Mouse (Mus musculus) ES-E14 (cell line): ENCODE measurements around the gene E030030I06Rik. TPM values are rescaled to one million over a fixed set of nuclear protein-coding genes. Genes with fewer than 3 reads are reported as not detected.
"Not testable (repeated sequence)": the region's sequence is repeated elsewhere in the genome, so short reads cannot be mapped to it uniquely, and the experiment has no call there.

Experiments used
- DNase-seq: peaks from one replicate; pipeline ENCODE4 v3.0.0-alpha.2; 2013; ENCODE audit warnings: low read depth, low spot score
- H3K27ac ChIP-seq: 2 replicates; pipeline ENCODE4 v1.5.1; 2012; ENCODE audit warnings: low read depth, mild to moderate bottlenecking, low read length, moderate library complexity, mixed read lengths; ENCODE audit not compliant: poor library complexity, insufficient read depth, severe bottlenecking
- H3K36me3 ChIP-seq: 2 replicates; pipeline ENCODE4 v1.6.1; 2012; ENCODE audit warnings: mild to moderate bottlenecking, low read length, moderate library complexity, mixed read lengths; ENCODE audit not compliant: control insufficient read depth, poor library complexity, insufficient read depth, severe bottlenecking
- H3K4me1 ChIP-seq, 2 experiments: fragments of 150-350 bp in 1 of 2; sonication (generic) in 1 of 2; 2 replicates each; pipeline ENCODE4 v1.6.1; 2012; ENCODE audit warnings: low read length in 2 of 2, mild to moderate bottlenecking in 1 of 2, mixed read lengths in 1 of 2; ENCODE audit not compliant: control insufficient read depth in 2 of 2, insufficient read depth in 2 of 2, poor library complexity in 1 of 2
- H3K4me3 ChIP-seq, 2 experiments: fragments of 150-350 bp in 1 of 2; sonication (generic) in 1 of 2; 2 replicates each; pipeline ENCODE4 v1.5.1; 2012; ENCODE audit warnings: low read length in 2 of 2, low read depth in 1 of 2, mild to moderate bottlenecking in 1 of 2, mixed read lengths in 1 of 2; ENCODE audit not compliant: insufficient read depth in 1 of 2, poor library complexity in 1 of 2, severe bottlenecking in 1 of 2
- H3K9ac ChIP-seq: 2 replicates; pipeline ENCODE4 v1.6.1; 2012; ENCODE audit warnings: low read depth, mild to moderate bottlenecking, low read length, mixed read lengths; ENCODE audit not compliant: poor library complexity, insufficient read depth, severe bottlenecking
- H3K9me3 ChIP-seq: fragments of 150-350 bp; sonication (generic); 2 replicates; pipeline ENCODE4 v1.6.1; 2012; ENCODE audit warnings: low read depth, mild to moderate bottlenecking, low read length; ENCODE audit not compliant: control insufficient read depth, insufficient read depth
- CHD2 ChIP-seq: IDR thresholded peaks from 2 replicates; pipeline ENCODE4 v1.6.1; 2014; ENCODE audit warnings: mild to moderate bottlenecking, low read depth, low read length, inconsistent platforms
- HCFC1 ChIP-seq: IDR thresholded peaks from 2 replicates; pipeline ENCODE4 v1.6.1; 2012; ENCODE audit warnings: low read length, inconsistent platforms, borderline replicate concordance; ENCODE audit not compliant: insufficient read depth
- MAFK ChIP-seq: IDR thresholded peaks from 2 replicates; pipeline ENCODE4 v1.6.1; 2014; ENCODE audit warnings: mild to moderate bottlenecking, low read depth, low read length, inconsistent platforms; ENCODE audit not compliant: insufficient read depth
- ZC3H11A ChIP-seq: IDR thresholded peaks from 2 replicates; pipeline ENCODE4 v1.6.1; 2012; ENCODE audit warnings: low read depth, mild to moderate bottlenecking, inconsistent platforms, low read length, borderline replicate concordance
- ZNF384 ChIP-seq: IDR thresholded peaks from 2 replicates; pipeline ENCODE4 v1.6.1; 2012; ENCODE audit warnings: low read depth, low read length, inconsistent platforms
- in situ Hi-C, 2 experiments: fragments of 600-800 bp; cut with MboI; formaldehyde crosslinking; loops; one replicate each; pipeline ENCODE4 v1.15.1; 2025; ENCODE audit warnings: low sequenced_read_pairs in 2 of 2, inconsistent platforms in 1 of 2; ENCODE audit not compliant: unreplicated experiment in 2 of 2
- total RNA-seq: library from RNA; depleted of rRNA; stranded (reverse); fragments of 300-350 nt; gene quantifications from 2 replicates; pipeline ENCODE4 v1.2.3, GENCODE M21; 2012; rRNA removed

The E030030I06Rik gene
- total RNA-seq, 1 experiment, result not detected

DNA sequence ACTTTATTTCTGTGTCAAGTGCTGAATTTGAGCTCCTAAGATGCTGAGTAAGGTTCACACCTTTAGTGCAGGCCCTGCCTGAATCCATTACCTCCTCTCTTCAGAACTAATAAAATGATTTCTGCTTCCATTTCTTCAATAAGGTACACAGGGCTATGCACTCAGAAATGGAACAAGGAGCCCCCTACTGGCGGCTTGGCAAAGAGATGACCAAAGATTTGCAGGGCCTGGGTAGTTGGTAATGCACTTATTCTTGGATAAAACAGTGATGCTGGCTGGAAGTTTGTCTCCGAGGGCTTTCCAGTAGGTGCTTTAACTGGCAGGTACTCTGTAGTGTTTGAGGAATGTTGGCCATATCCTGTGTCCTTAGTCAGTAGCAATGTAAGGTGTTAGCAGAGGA is 76.3 kb downstream of the E030030I06Rik start:
- Histone ChIP-seq H3K9ac (no peak overlapping the region), H3K4me3 (no peak overlapping the region), H3K9me3 (0 out of 2 replicates have a peak, but pooled peaks cover 1% of the 10 kb centered on the region), H3K36me3 (no peaks in the 10 kb centered on the region), H3K27ac (no peak overlapping the region), H3K4me1 (no peaks in the 10 kb centered on the region)
- no peak for DNase-seq
- no peak for TF ChIP-seq ZC3H11A
- TF ChIP-seq MAFK, result no peak
- TF ChIP-seq CHD2, result no peak
- no peak for TF ChIP-seq ZNF384
- no peak for TF ChIP-seq HCFC1
- in situ Hi-C loops, result no loop called here

DNA sequence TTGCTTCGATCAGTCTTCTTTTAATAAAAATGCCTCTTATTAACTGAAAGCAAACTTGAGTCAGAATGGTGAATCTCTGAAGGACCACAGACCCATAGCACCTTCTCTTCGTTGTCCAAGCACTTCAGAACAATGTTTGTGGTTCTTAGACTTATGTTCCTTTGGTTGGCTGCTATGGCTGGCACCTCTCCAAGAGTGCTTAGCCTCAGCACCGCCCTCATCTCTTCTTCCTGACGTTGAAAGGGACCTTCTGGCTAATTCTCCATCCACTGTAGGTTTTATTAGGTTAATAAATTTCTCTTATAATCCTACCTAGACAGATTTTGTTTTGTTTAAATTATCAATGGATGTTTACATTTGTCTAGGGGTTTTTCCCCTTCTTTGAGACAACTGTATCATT is 78.5 kb downstream of the E030030I06Rik start:
- DNase-seq, result no peak
- no peak overlapping the region for H3K27ac ChIP-seq
- no peaks in the 10 kb centered on the region for H3K4me1 ChIP-seq
- no peak overlapping the region for H3K4me3 ChIP-seq
- H3K36me3 ChIP-seq, result no peaks in the 10 kb centered on the region
- 0 out of 2 replicates have a peak, but pooled peaks cover 1% of the 10 kb centered on the region for H3K9me3 ChIP-seq
- TF ChIP-seq ZNF384 (no peak), CHD2 (no peak), MAFK (no peak), HCFC1 (no peak), ZC3H11A (no peak)
- in situ Hi-C loops, result no loop called here
- H3K9ac ChIP-seq, result no peak overlapping the region

- no peak overlapping the region for H3K4me3 ChIP-seq
- no peak overlapping the region for H3K27ac ChIP-seq
- H3K36me3 ChIP-seq, result no peaks in the 10 kb centered on the region
- no peak overlapping the region for H3K9ac ChIP-seq
- in situ Hi-C loops, result no loop called here
- TF ChIP-seq ZNF384 (no peak), HCFC1 (no peak), ZC3H11A (no peak), MAFK (no peak), CHD2 (no peak)
- H3K9me3 ChIP-seq, result 0 out of 2 replicates have a peak, but pooled peaks cover 1% of the 10 kb centered on the region
- H3K4me1 ChIP-seq, result no peaks in the 10 kb centered on the region
- no peak for DNase-seq
Measured at GRCm38 (mm10) chr10:22070168-22070567, 78.9 kb downstream of the E030030I06Rik start.

DNA sequence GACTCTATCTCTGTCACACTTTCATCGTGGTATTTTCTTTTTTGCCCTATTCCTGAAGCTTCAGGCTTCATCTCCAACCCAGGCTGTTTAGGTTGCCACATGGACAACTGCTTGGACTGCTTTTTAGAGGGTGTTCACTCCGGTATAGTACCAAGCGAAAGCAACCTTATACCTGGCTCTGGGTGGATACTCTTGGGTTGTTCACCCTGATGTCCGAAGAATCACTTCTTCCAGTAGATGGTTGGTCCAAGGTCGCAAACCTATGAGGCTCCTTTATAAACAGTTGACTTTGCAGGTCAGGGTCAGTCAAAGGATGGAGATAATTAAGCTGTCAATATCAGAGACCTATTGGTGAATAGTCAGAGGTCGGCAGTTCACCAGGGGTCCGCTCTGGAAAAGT is 81.1 kb downstream of the E030030I06Rik start, which contains the start of gene 4930444G20Rik:
Gene 4930444G20Rik (minus strand): TSS at position 101 of the 400 bp plus-strand sequence.
- H3K36me3 ChIP-seq, H3K9ac ChIP-seq, H3K27ac ChIP-seq, in situ Hi-C loops, DNase-seq, H3K9me3 ChIP-seq, H3K4me3 ChIP-seq, H3K4me1 ChIP-seq: not testable (repeated sequence)

Other genes starting within 250 kb of the E030030I06Rik start
- 0.22 and 0.32 TPM in 2 replicates for gene 4930444G20Rik, start 81.2 kb downstream of the E030030I06Rik start, total RNA-seq
- gene Raet1e, start 9.3 kb upstream of the E030030I06Rik start, total RNA-seq, result 13.9 and 25.2 TPM in 2 replicates
- 1.3 and 4.4 TPM in 2 replicates for gene H60b, start 9.3 kb upstream of the E030030I06Rik start, total RNA-seq
- 16.5 and 26.5 TPM in 2 replicates for gene Raet1d, start 211.3 kb upstream of the E030030I06Rik start, total RNA-seq